Mouse (Mus musculus): Measurements from ENCODE around the gene Bicra. TPM values are rescaled to one million over a fixed set of nuclear protein-coding genes. Genes with fewer than 3 reads are reported as not detected.

Gene Bicra
- total and polyA plus RNA-seq, 3 experiments = 0.32 to 10.2 (median 2.2) TPM

DNA sequence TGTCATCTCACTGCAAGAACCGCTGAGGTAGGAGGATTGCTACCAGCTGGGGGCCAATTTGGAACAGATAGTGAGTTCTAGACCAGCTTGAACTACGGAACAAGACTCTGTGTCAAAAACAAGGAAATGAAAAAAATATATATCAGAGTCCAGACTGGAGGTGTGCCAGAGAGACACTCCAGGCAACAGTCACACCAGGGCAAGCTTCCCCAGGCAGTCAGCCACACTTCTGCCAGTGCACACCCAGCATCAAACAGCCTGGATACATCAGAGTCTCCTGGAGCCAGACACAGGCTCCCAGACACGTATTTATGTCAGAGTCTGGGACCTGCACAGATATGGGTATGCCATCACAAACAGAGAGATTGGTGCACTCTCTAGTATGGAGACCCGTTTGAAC lies 86.5 kb downstream of the Bicra start:
- H3K27ac ChIP-seq (ENCODE audit: insufficient read depth, low read depth) = no peak overlapping the region
- H3K27me3 ChIP-seq (replicated peaks) = no peaks in the 10 kb centered on the region
- in situ Hi-C loops (cut with MboI; ENCODE audit: low pct_ligation_motif_present, low pct_unique_long_range_greater_than_20kb, low sequenced_read_pairs) (no loop called here), dilution Hi-C loops (cut with MboI; ENCODE audit: extremely low pct_ligation_motif_present, extremely low pct_unique_long_range_greater_than_20kb, low sequenced_read_pairs) (loop anchor here (25.0 kb wide), 1 partner anchor 201 kb away; no protein-coding TSS in a partner anchor)
- H3K4me3 ChIP-seq (replicated peaks in 1 of 3; ENCODE audit: low read depth in 2 of 3, low read length in 2 of 3, poor library complexity in 1 of 3) = no peak overlapping the region
- no peaks in the 10 kb centered on the region for H3K79me2 ChIP-seq (replicated peaks; ENCODE audit: control insufficient read depth, extremely low read depth, insufficient read depth, poor library complexity, severe bottlenecking)
- H3K9me3 ChIP-seq (replicated peaks; ENCODE audit: low read length) = peaks cover 2% of the 10 kb centered on the region
- H3K9ac ChIP-seq (ENCODE audit: insufficient read depth, low read depth) = no peak overlapping the region
- no peak overlapping the region for H3K4me2 ChIP-seq (ENCODE audit: insufficient read depth, low read depth, poor library complexity, severe bottlenecking)
- TF ChIP-seq ZC3H11A (IDR thresholded peaks at IDR 0.05; ENCODE audit: low read depth, low read length) = no peak
- no peak for TF ChIP-seq TCF12 (IDR thresholded peaks at IDR 0.05; ENCODE audit: low read depth, low read length)
- TF ChIP-seq BHLHE40 (IDR thresholded peaks at IDR 0.05; ENCODE audit: low read depth, low read length) = no peak
- no peak for TF ChIP-seq USF1 (IDR thresholded peaks at IDR 0.05; ENCODE audit: low read depth, low read length)
- no peak for TF ChIP-seq NELFE (IDR thresholded peaks at IDR 0.05; ENCODE audit: low read depth, low read length)
- TF ChIP-seq TBP (conservative IDR thresholded peaks at IDR 0.05; ENCODE audit: low read depth, low read length) = no peak
- no peak for TF ChIP-seq MYC (IDR thresholded peaks at IDR 0.05; ENCODE audit: low read depth, low read length)
- TF ChIP-seq PAX5 (IDR thresholded peaks at IDR 0.05; ENCODE audit: low read length) = no peak
- TF ChIP-seq MAZ (IDR thresholded peaks at IDR 0.05; ENCODE audit: low read depth, low read length) = no peak
- TF ChIP-seq POLR2AphosphoS2 (IDR thresholded peaks at IDR 0.05; ENCODE audit: low read depth, low read length) = no peak
- TF ChIP-seq MXI1 (IDR thresholded peaks at IDR 0.05; ENCODE audit: low read depth, low read length) = no peak
- no peak for TF ChIP-seq ELF1 (IDR thresholded peaks at IDR 0.05; ENCODE audit: low read depth, low read length)
- no peak for TF ChIP-seq ZNF384 (IDR thresholded peaks at IDR 0.05; ENCODE audit: low read depth, low read length)
- TF ChIP-seq SMC3 (IDR thresholded peaks at IDR 0.05; ENCODE audit: low read depth, low read length) = no peak
- no peak for TF ChIP-seq JUN (IDR thresholded peaks at IDR 0.05; ENCODE audit: insufficient read depth, low read depth, low read length)
- TF ChIP-seq HCFC1 (IDR thresholded peaks at IDR 0.05; ENCODE audit: low read depth, low read length) = no peak
- no peak for TF ChIP-seq POLR2A (IDR thresholded peaks at IDR 0.05; ENCODE audit: low read depth, low read length)
- no peak for TF ChIP-seq IRF4 (IDR thresholded peaks at IDR 0.05; ENCODE audit: low read depth, low read length)
- no peak for TF ChIP-seq CHD2 (IDR thresholded peaks at IDR 0.05; ENCODE audit: low read length)
- H3K4me1 ChIP-seq (ENCODE audit: control insufficient read depth in 1 of 2, insufficient read depth in 2 of 2) = peaks cover 3 to 39% of the 10 kb centered on the region in 2 experiments; a peak in 3 of 4 replicates
- H3K36me3 ChIP-seq (replicated peaks in 1 of 2; ENCODE audit: control insufficient read depth in 1 of 2, insufficient read depth in 1 of 2, low read length in 1 of 2) = peaks cover 4 to 10% of the 10 kb centered on the region in 2 experiments
- no peak for DNase-seq (ENCODE audit: extremely low read depth)

DNA sequence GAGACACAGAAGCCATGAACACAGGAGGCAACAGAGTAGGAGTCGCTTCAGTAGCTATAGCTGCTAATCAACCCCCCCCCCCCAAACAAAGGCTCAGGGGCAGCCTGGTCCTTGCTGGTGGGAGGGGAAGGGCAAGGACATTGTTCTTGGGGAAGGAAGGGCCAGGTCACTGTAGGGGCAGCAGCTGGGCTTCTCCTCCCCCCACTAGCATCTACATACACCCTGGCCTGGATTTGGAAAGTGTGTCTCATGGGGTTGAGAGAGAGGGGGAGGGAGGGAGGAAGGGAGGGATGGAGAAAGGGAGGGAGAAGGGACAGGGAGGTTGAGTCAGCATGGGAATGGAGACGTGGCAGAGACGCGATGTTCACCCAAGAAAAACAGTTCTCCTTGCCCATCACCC lies 87.0 kb downstream of the Bicra start:
- peaks cover 4 to 10% of the 10 kb centered on the region in 2 experiments for H3K36me3 ChIP-seq (replicated peaks in 1 of 2; ENCODE audit: control insufficient read depth in 1 of 2, insufficient read depth in 1 of 2, low read length in 1 of 2)
- dilution Hi-C loops (cut with MboI; ENCODE audit: extremely low pct_ligation_motif_present, extremely low pct_unique_long_range_greater_than_20kb, low sequenced_read_pairs) = loop anchor here (25.0 kb wide), 1 partner anchor 202 kb away; no protein-coding TSS in a partner anchor
- no peak overlapping the region for H3K4me2 ChIP-seq (ENCODE audit: insufficient read depth, low read depth, poor library complexity, severe bottlenecking)
- no peak overlapping the region for H3K27ac ChIP-seq (ENCODE audit: insufficient read depth, low read depth)
- no peak for TF ChIP-seq CHD2 (IDR thresholded peaks at IDR 0.05; ENCODE audit: low read length)
- no peak for TF ChIP-seq POLR2A (IDR thresholded peaks at IDR 0.05; ENCODE audit: low read depth, low read length)
- TF ChIP-seq ZKSCAN1 (IDR thresholded peaks at IDR 0.05; ENCODE audit: borderline replicate concordance, low read depth, low read length) = no peak
- TF ChIP-seq MAX (IDR thresholded peaks at IDR 0.05; ENCODE audit: low read length) = no peak
- TF ChIP-seq CHD1 (IDR thresholded peaks at IDR 0.05; ENCODE audit: low read depth, low read length) = no peak
- no peak for TF ChIP-seq EP300 (IDR thresholded peaks at IDR 0.05; ENCODE audit: low read length)
- TF ChIP-seq NRF1 (IDR thresholded peaks at IDR 0.05; ENCODE audit: low read depth, low read length) = no peak
- TF ChIP-seq ZC3H11A (IDR thresholded peaks at IDR 0.05; ENCODE audit: low read depth, low read length) = no peak
- TF ChIP-seq GABPA (IDR thresholded peaks at IDR 0.05; ENCODE audit: insufficient replicate concordance, low read depth, low read length) = no peak
- TF ChIP-seq TBP (conservative IDR thresholded peaks at IDR 0.05; ENCODE audit: low read depth, low read length) = no peak
- no peak for TF ChIP-seq RCOR1 (conservative IDR thresholded peaks at IDR 0.05; ENCODE audit: low read depth, low read length)
- H3K9ac ChIP-seq (ENCODE audit: insufficient read depth, low read depth) = no peak overlapping the region
- peaks cover 3 to 39% of the 10 kb centered on the region in 2 experiments; a peak in 3 of 4 replicates for H3K4me1 ChIP-seq (ENCODE audit: control insufficient read depth in 1 of 2, insufficient read depth in 2 of 2)
- no peaks in the 10 kb centered on the region for H3K27me3 ChIP-seq (replicated peaks)
- no peaks in the 10 kb centered on the region for H3K79me2 ChIP-seq (replicated peaks; ENCODE audit: control insufficient read depth, extremely low read depth, insufficient read depth, poor library complexity, severe bottlenecking)
- no peak for DNase-seq (ENCODE audit: extremely low read depth)
- in situ Hi-C loops (cut with MboI; ENCODE audit: low pct_ligation_motif_present, low pct_unique_long_range_greater_than_20kb, low sequenced_read_pairs) = no loop called here
- H3K4me3 ChIP-seq (replicated peaks in 1 of 3; ENCODE audit: low read depth in 2 of 3, low read length in 2 of 3, poor library complexity in 1 of 3) = no peak overlapping the region
- peaks cover 2% of the 10 kb centered on the region for H3K9me3 ChIP-seq (replicated peaks; ENCODE audit: low read length)
